Mouse (Mus musculus) liver, adult (tissue): Measurements from ENCODE around the gene Mrpl12.
A peak's percentile ranks its signal among the peaks of the same experiment; 100 is the strongest.

ENCODE experiments used
- GATA4 ChIP-seq: IDR thresholded peaks from 2 replicates; pipeline ENCODE4 v1.6.1; 2014; ENCODE audit warnings: mild to moderate bottlenecking, low read length; ENCODE audit not compliant: insufficient replicate concordance

The Mrpl12 gene

GRCm38 (mm10) chr11:120458847-120459597 lies 25.4 kb upstream of the Mrpl12 start:
- TF ChIP-seq GATA4 = no peak

GRCm38 (mm10) chr11:120463536-120463935 lies 20.9 kb upstream of the Mrpl12 start:
- no peak for TF ChIP-seq GATA4

GRCm38 (mm10) chr11:120464365-120464764 lies 20.0 kb upstream of the Mrpl12 start:
- no peak for TF ChIP-seq GATA4

- TF ChIP-seq GATA4 = no peak
These were observed 18.9 kb upstream of the Mrpl12 start for GRCm38 (mm10) chr11:120465521-120465920.

- no peak for TF ChIP-seq GATA4
These were observed 17.2 kb upstream of the Mrpl12 start, which contains the start of gene Arl16 for GRCm38 (mm10) chr11:120467051-120467735. Gene Arl16 (minus strand): TSS chr11:120467607.

GRCm38 (mm10) chr11:120467736-120468092 lies 16.7 kb upstream of the Mrpl12 start:
- no peak for TF ChIP-seq GATA4

- no peak for TF ChIP-seq GATA4
These were observed 12.4 kb upstream of the Mrpl12 start for GRCm38 (mm10) chr11:120472052-120472451.

- no peak for TF ChIP-seq GATA4
These were observed 922 bp upstream of the Mrpl12 start for GRCm38 (mm10) chr11:120483448-120483934.

GRCm38 (mm10) chr11:120485251-120485650 lies 838 bp downstream of the Mrpl12 start:
- no peak for TF ChIP-seq GATA4

GRCm38 (mm10) chr11:120488516-120488915 lies 4.1 kb downstream of the Mrpl12 start:
- no peak for TF ChIP-seq GATA4

GRCm38 (mm10) chr11:120489054-120489761 lies 4.8 kb downstream of the Mrpl12 start:
- 0 out of 2 replicates have a peak, but pooled peaks have one; percentile 17 for TF ChIP-seq GATA4

- no peak for TF ChIP-seq GATA4
These were observed 6.1 kb downstream of the Mrpl12 start for GRCm38 (mm10) chr11:120490291-120491046.

GRCm38 (mm10) chr11:120491317-120492023 lies 7.1 kb downstream of the Mrpl12 start, which contains the start of gene Slc25a10:
Gene Slc25a10 (plus strand): TSS chr11:120491840.
- no peak for TF ChIP-seq GATA4

GRCm38 (mm10) chr11:120492024-120492877 lies 7.8 kb downstream of the Mrpl12 start:
- no peak for TF ChIP-seq GATA4

- no peak for TF ChIP-seq GATA4
These were observed 8.4 kb downstream of the Mrpl12 start for GRCm38 (mm10) chr11:120492878-120493203.
